Mouse (Mus musculus): ENCODE measurements around the gene Lrrc4. TPM values are rescaled to one million over a fixed set of nuclear protein-coding genes. Genes with fewer than 3 reads are reported as not detected.

Gene Lrrc4
- polyA plus RNA-seq, 1 experiment from 2014 or later: 0.22 TPM

DNA sequence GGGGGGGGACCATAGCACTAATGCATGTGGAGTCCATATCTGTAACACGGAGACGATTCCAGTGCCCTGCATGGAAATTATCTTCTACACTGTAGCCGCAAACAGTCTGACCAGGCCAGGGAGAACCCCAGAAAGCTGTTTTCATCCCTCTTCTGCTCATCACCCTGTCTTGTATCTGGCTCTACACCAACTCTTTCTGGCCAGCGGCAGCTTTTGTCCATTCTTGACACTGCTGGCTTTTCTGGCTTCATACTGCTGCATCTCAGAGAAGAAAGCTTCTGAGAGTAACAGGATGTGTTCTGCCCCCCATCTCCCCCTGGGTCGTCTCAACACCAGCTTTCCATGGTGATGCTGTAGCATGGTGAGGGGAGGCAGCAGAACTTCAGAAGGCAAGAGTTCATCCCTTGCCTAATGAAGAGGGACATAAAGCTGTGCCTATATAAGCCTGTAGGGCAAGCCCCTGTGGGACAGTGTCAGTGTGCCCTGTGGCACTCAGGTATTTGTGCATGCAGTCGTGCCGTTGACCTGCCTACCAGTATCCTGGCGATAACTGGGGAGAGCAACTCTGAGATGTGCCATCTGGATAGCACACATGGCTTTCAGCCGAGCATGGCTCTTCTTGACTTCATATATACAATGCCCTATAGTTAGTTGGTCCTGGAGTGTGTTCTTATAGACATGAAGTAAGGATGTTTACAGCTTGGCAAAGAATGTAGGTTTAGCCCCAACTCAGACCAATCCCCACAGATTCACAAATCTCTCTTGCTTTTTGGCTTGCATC lies 111.0 kb downstream of the Lrrc4 start:
- no peak overlapping the region for H3K27ac ChIP-seq (ENCODE audit: low read length)
- no peak overlapping the region for H3K9ac ChIP-seq (ENCODE audit: low read length)
- no peaks in the 10 kb centered on the region for H3K9me3 ChIP-seq (replicated peaks; ENCODE audit: control insufficient read depth, low read length)
- ATAC-seq (replicated peaks; ENCODE audit: extremely low read depth, insufficient read depth, low FRiP score): no peak
- H3K27me3 ChIP-seq (ENCODE audit: control insufficient read depth, insufficient read depth, low read length): no peaks in the 10 kb centered on the region
- peaks cover 9% of the 10 kb centered on the region; the same call in 1 of the 2 replicates for H3K4me1 ChIP-seq (ENCODE audit: control insufficient read depth, insufficient read depth, low read length)
- H3K4me3 ChIP-seq (ENCODE audit: low read length): no peak overlapping the region
- WGBS: 79% methylated on average over 9 of the region's 9 CpGs
- H3K36me3 ChIP-seq (ENCODE audit: control insufficient read depth, insufficient read depth): peaks cover 2% of the 10 kb centered on the region
- H3K4me2 ChIP-seq (ENCODE audit: low read depth, low read length): no peak overlapping the region

DNA sequence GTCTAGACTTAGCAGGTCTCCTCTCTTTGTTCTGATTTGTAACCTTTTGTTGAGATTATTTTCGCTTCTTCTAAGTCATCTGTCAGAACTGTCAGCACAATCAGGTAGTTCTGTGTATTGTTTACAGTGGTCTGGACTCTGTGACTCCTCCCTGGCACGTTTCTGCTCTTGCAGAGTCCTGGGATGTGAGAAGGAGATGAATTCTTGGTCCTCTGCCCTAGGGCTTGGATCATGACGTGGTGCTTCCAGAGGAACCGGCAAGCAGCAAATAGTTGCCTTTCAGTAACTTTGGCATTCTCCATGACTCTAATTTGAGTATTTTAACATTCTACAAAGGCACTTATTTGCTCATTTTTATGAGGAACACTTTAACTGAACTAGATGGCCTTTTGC lies 113.7 kb downstream of the Lrrc4 start:
- Histone ChIP-seq H3K4me3 (ENCODE audit: low read length) (no peak overlapping the region), H3K9me3 (replicated peaks; ENCODE audit: control insufficient read depth, low read length) (no peaks in the 10 kb centered on the region), H3K4me1 (ENCODE audit: control insufficient read depth, insufficient read depth, low read length) (peaks cover 16% of the 10 kb centered on the region), H3K27ac (ENCODE audit: low read length) (no peak overlapping the region), H3K9ac (ENCODE audit: low read length) (no peak overlapping the region), H3K4me2 (ENCODE audit: low read depth, low read length) (no peak overlapping the region), H3K27me3 (ENCODE audit: control insufficient read depth, insufficient read depth, low read length) (no peaks in the 10 kb centered on the region), H3K36me3 (ENCODE audit: control insufficient read depth, insufficient read depth) (no peaks in the 10 kb centered on the region)
- WGBS: 28% methylated on average over 4 of the region's 4 CpGs
- ATAC-seq (replicated peaks; ENCODE audit: extremely low read depth, insufficient read depth, low FRiP score): no peak

DNA sequence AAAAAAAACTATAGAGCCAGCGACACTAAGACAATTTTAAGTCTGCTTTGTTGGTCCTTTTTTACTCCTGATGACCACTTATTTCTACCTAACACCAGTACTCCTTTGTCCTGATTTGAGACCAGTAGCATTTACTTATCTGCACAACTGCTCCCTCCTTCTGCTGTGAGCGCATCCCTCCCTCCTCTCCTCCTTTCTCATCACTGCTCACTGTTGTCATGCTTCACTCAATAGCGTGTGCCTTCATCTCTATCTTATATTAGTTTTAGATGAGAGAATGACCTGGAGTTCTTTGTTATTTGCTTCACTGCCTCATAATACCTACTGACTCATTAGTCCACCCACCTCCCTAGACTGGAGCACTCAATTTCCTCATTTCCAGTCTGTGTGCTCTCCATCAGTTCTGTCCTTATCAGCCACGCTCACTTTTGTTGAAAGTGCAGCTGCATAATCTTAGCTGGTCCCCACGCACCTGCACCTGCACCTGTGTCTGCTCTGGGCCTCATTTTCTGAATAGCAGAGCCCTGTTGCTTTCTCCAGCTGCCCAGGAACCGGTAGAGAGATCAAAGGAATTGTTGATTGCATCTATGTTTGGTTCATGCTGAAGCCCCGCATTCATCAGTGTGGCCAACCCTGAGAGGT lies 114.2 kb downstream of the Lrrc4 start:
- Histone ChIP-seq H3K4me3 (ENCODE audit: low read length) (no peak overlapping the region), H3K9me3 (replicated peaks; ENCODE audit: control insufficient read depth, low read length) (no peaks in the 10 kb centered on the region), H3K36me3 (ENCODE audit: control insufficient read depth, insufficient read depth) (no peaks in the 10 kb centered on the region), H3K9ac (ENCODE audit: low read length) (no peak overlapping the region), H3K4me2 (ENCODE audit: low read depth, low read length) (no peak overlapping the region), H3K27me3 (ENCODE audit: control insufficient read depth, insufficient read depth, low read length) (no peaks in the 10 kb centered on the region), H3K27ac (ENCODE audit: low read length) (no peak overlapping the region), H3K4me1 (ENCODE audit: control insufficient read depth, insufficient read depth, low read length) (peaks cover 16% of the 10 kb centered on the region)
- 49% methylated on average over 7 of the region's 7 CpGs for WGBS
- ATAC-seq (replicated peaks; ENCODE audit: extremely low read depth, insufficient read depth, low FRiP score): peak; percentile 32; the same call in 1 of the 2 replicates

DNA sequence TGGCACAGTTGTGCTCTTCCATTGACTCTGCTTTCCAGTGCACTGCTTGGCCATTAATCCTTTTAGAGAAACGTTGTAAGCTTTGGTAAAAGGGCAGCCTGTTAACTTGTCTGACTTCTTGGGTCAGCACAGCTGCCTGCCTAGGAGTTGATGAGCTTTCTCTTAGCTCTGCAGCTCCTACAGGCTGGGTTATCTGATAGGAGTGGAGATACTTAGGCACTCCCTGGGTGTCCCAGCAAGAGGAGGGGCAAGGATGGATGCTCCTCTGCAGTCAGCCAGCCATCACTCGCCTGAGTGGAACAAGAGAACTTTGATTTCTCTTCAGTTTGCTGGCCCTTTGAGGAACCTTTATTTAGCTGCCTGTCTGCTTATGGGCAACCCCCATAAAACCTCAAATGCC lies 121.5 kb downstream of the Lrrc4 start:
- Histone ChIP-seq H3K9me3 (replicated peaks; ENCODE audit: control insufficient read depth, low read length) (no peaks in the 10 kb centered on the region), H3K27me3 (ENCODE audit: control insufficient read depth, insufficient read depth, low read length) (no peaks in the 10 kb centered on the region), H3K4me2 (ENCODE audit: low read depth, low read length) (no peak overlapping the region), H3K4me1 (ENCODE audit: control insufficient read depth, insufficient read depth, low read length) (peaks cover 35% of the 10 kb centered on the region), H3K36me3 (ENCODE audit: control insufficient read depth, insufficient read depth) (peaks cover 4% of the 10 kb centered on the region), H3K4me3 (ENCODE audit: low read length) (no peak overlapping the region), H3K9ac (ENCODE audit: low read length) (no peak overlapping the region), H3K27ac (ENCODE audit: low read length) (no peak overlapping the region)
- ATAC-seq (replicated peaks; ENCODE audit: extremely low read depth, insufficient read depth, low FRiP score): no peak
- 40% methylated on average over 2 of the region's 2 CpGs for WGBS

DNA sequence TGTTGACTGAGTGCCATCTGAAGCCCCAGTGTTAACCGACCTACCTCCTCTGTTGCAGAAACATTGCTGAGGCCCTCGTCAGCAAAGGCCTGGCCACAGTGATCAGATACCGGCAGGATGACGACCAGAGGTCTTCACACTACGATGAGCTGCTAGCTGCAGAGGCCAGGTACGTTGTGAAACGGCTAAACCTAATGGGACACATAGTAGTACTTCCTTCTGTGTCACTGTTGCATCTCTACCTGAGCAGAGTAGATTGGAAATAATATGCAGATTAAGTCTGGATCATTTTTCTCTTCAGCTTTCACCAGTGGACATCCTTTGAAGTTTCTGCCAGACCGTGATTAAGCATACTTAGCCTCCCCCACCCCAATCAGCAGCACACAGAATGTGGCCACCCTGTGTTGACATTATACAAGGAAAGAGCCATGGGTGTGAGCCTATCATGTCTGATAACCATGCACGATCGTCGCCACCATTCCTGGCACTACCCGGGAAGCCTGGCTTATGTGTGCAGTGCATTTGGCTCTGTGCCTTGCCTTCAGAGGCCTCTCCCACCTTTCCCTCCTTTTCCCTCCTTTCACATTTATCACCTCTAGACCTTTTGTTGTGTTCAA lies 124.5 kb downstream of the Lrrc4 start:
- peak; percentile 65 for ATAC-seq (replicated peaks; ENCODE audit: extremely low read depth, insufficient read depth, low FRiP score)
- H3K4me2 ChIP-seq (ENCODE audit: low read depth, low read length): no peak overlapping the region
- 38% methylated on average over 12 of the region's 12 CpGs for WGBS
- 0 out of 2 replicates have a peak overlapping the region, but pooled peaks have one; percentile 2 for H3K9ac ChIP-seq (ENCODE audit: low read length)
- no peak overlapping the region for H3K4me3 ChIP-seq (ENCODE audit: low read length)
- peaks cover 4% of the 10 kb centered on the region for H3K36me3 ChIP-seq (ENCODE audit: control insufficient read depth, insufficient read depth)
- no peaks in the 10 kb centered on the region for H3K27me3 ChIP-seq (ENCODE audit: control insufficient read depth, insufficient read depth, low read length)
- H3K9me3 ChIP-seq (replicated peaks; ENCODE audit: control insufficient read depth, low read length): no peaks in the 10 kb centered on the region
- H3K27ac ChIP-seq (ENCODE audit: low read length): peak overlapping the region; percentile 32; the same call in 1 of the 2 replicates
- peaks cover 33% of the 10 kb centered on the region for H3K4me1 ChIP-seq (ENCODE audit: control insufficient read depth, insufficient read depth, low read length)

DNA sequence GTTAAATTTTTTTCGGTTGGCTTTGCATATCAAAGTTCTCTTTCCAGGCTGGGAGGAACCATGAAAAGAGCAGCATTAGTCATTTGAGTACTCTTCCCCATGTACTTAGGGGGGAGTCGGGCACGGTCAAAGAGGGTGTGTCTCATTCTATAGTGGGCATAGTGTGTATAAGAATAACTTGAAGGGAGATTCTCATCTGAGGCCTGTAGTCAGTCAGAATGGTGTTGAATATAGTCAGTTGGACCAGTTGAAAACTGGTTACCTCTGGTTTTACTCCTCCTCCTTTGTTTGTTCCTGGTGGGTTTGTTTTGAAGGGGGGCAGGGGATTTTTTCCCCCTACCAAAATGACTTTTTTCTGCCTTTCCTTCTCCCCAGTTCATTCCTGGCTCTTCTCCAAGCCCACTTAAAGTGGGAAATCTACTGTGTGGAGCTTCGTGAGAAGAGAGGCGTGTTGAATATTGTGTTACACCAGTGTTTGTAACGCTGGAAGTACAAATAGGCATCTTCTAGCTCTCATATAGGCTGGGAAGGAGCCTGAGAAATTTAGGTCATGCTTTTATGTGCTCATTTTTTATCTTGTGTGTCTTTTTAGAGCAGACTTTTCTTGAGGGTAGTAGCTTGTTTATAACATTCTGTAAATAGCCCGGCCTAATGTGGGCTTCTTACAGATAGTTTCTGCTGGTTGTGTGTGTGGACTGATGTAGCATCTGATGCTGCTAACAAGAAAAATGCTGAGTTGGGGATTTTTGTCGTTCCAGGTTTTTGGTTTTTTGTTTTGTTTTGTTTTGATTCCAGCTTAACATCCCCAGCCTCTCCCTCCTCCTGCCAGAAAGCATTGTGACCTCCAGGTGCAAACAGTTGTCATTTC lies 125.2 kb downstream of the Lrrc4 start:
- Histone ChIP-seq H3K4me3 (ENCODE audit: low read length) (no peak overlapping the region), H3K27me3 (ENCODE audit: control insufficient read depth, insufficient read depth, low read length) (no peaks in the 10 kb centered on the region), H3K36me3 (ENCODE audit: control insufficient read depth, insufficient read depth) (peaks cover 4% of the 10 kb centered on the region), H3K27ac (ENCODE audit: low read length) (peak overlapping the region; percentile 32; the same call in 1 of the 2 replicates), H3K4me2 (ENCODE audit: low read depth, low read length) (no peak overlapping the region), H3K4me1 (ENCODE audit: control insufficient read depth, insufficient read depth, low read length) (peaks cover 36% of the 10 kb centered on the region), H3K9ac (ENCODE audit: low read length) (0 out of 2 replicates have a peak overlapping the region, but pooled peaks have one; percentile 2), H3K9me3 (replicated peaks; ENCODE audit: control insufficient read depth, low read length) (no peaks in the 10 kb centered on the region)
- no peak for ATAC-seq (replicated peaks; ENCODE audit: extremely low read depth, insufficient read depth, low FRiP score)
- 55% methylated on average over 8 of the region's 8 CpGs for WGBS

DNA sequence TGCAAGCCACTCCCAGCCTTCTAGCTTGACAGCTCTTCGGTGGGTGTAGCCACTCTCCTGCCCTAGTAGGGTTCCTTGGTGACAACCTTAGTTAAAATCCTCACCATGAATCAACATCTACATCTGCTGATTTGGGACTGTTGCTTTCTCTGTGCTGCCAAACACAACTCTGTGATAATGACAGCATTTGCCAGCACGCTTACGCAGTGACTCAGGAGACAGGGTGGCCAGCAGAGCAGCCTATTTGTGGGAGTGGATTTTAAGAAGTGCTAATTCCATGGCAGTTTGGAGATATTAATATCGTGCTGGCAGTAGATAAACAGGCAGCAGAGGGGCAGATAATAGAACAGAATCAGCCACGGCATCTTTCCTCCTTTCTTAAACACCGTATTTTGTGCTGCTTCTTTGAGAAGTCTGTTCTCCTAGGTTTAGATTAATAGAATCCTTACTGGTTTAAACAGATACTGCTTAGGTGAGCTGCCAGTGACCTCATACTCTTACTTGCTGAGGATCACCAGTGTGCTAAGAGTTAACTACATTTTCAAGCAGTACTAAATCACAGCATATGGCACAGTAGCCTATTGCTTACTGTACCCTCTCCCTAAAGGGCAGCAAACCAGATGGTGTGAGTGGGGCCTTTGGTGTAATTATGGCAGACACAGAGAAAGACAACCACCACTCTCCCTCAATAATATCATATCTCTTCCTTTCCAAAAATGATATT lies 126.0 kb downstream of the Lrrc4 start:
- Histone ChIP-seq H3K27ac (ENCODE audit: low read length) (no peak overlapping the region), H3K4me1 (ENCODE audit: control insufficient read depth, insufficient read depth, low read length) (peaks cover 36% of the 10 kb centered on the region), H3K27me3 (ENCODE audit: control insufficient read depth, insufficient read depth, low read length) (no peaks in the 10 kb centered on the region), H3K9me3 (replicated peaks; ENCODE audit: control insufficient read depth, low read length) (no peaks in the 10 kb centered on the region), H3K9ac (ENCODE audit: low read length) (no peak overlapping the region), H3K4me3 (ENCODE audit: low read length) (no peak overlapping the region), H3K4me2 (ENCODE audit: low read depth, low read length) (peak overlapping the region; percentile 18; the same call in 1 of the 2 replicates), H3K36me3 (ENCODE audit: control insufficient read depth, insufficient read depth) (peaks cover 4% of the 10 kb centered on the region)
- WGBS: 35% methylated on average over 6 of the region's 6 CpGs
- ATAC-seq (replicated peaks; ENCODE audit: extremely low read depth, insufficient read depth, low FRiP score): 0 out of 2 replicates have a peak, but pooled peaks have one; percentile 26

DNA sequence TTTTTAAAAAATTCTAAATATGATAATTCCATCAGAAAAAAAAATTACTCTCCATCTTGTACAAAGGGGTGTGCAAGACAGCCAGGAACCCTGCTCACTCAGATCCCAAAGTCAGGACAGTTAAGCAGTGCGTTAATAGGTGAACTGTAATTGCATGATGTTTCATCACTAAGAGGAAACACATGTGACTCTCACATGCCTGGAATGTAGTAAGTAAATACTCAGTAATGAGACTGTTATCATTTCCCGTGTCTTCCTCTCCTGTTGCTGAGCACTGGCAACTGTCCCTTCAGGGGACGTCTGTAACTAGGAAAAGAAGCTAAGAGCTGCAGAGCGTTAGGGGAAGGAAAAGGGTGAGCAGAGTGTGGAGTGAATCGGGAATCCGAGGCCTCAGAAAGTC lies 126.9 kb downstream of the Lrrc4 start:
- peaks cover 36% of the 10 kb centered on the region for H3K4me1 ChIP-seq (ENCODE audit: control insufficient read depth, insufficient read depth, low read length)
- peaks cover 4% of the 10 kb centered on the region for H3K36me3 ChIP-seq (ENCODE audit: control insufficient read depth, insufficient read depth)
- WGBS: 23% methylated on average over 6 of the region's 6 CpGs
- H3K9me3 ChIP-seq (replicated peaks; ENCODE audit: control insufficient read depth, low read length): no peaks in the 10 kb centered on the region
- no peak overlapping the region for H3K4me3 ChIP-seq (ENCODE audit: low read length)
- no peak overlapping the region for H3K4me2 ChIP-seq (ENCODE audit: low read depth, low read length)
- no peak overlapping the region; the same call in 1 of the 2 replicates for H3K9ac ChIP-seq (ENCODE audit: low read length)
- no peak for ATAC-seq (replicated peaks; ENCODE audit: extremely low read depth, insufficient read depth, low FRiP score)
- H3K27me3 ChIP-seq (ENCODE audit: control insufficient read depth, insufficient read depth, low read length): no peaks in the 10 kb centered on the region
- peak overlapping the region; percentile 14; the same call in 1 of the 2 replicates for H3K27ac ChIP-seq (ENCODE audit: low read length)
